Mouse (Mus musculus): Measurements from ENCODE around the gene Ypel1. TPM values are rescaled to one million over a fixed set of nuclear protein-coding genes. Genes with fewer than 3 reads are reported as not detected.

Gene Ypel1
- total RNA-seq, 2 experiments from 2014 or later: 2.8 TPM; not detected in 1

DNA sequence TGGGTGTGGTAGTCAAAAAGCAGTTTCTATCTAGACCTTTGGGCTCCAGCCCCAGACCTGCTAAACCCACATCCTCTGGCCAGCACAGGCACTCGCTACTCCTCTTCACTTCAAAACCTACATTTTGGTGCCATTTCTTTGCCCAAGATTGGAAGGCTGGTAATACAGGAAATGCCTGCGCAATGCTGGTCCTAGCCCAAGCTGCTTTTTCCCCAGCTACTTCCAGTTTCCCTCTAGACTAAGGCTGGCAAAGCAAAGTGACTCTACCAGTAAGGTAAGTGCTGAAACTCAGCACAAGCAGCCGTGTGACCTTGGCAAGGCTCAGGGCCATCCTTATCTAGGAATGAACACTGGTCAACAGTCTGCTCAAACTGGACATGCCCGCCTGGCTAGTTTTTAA is 16.1 kb downstream of the Ypel1 start:
- ATAC-seq (replicated peaks; ENCODE audit: poor library complexity, severe bottlenecking): peak; percentile 61

GRCm38 (mm10) chr16:17086241-17086640 is 16.7 kb downstream of the Ypel1 start:
- ATAC-seq (replicated peaks; ENCODE audit: poor library complexity, severe bottlenecking): no peak

DNA sequence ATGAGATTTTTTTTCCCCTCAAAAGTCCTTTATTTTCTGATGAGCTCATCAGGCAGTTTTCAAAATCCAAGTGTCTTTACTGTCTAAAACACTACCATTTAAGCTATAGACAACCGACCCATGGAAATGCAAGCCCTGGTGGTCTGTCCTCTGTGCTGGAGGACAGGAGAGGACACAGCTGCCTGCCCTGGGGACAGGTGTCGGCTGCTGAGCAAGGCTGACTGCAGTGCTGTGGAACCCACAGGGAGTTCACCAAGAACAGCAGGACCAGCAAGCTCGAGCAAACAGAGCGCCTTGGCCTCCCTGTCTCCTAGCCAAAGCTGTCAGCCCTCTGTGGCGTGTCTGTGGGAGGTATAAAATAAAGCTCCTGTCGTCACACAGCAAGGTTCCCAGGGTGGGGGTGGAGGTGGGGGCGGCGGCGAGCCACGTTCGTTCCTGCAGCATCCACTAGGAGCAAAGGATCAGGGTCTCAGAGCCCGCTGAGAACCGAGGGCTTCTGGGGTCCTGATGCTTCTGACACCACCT is 17.2 kb downstream of the Ypel1 start:
- no peak for ATAC-seq (replicated peaks; ENCODE audit: poor library complexity, severe bottlenecking)

GRCm38 (mm10) chr16:17088346-17088745 is 18.9 kb downstream of the Ypel1 start:
- no peak for ATAC-seq (replicated peaks; ENCODE audit: poor library complexity, severe bottlenecking)

GRCm38 (mm10) chr16:17096938-17097337 is 27.4 kb downstream of the Ypel1 start:
- no peak for ATAC-seq (replicated peaks; ENCODE audit: poor library complexity, severe bottlenecking)

DNA sequence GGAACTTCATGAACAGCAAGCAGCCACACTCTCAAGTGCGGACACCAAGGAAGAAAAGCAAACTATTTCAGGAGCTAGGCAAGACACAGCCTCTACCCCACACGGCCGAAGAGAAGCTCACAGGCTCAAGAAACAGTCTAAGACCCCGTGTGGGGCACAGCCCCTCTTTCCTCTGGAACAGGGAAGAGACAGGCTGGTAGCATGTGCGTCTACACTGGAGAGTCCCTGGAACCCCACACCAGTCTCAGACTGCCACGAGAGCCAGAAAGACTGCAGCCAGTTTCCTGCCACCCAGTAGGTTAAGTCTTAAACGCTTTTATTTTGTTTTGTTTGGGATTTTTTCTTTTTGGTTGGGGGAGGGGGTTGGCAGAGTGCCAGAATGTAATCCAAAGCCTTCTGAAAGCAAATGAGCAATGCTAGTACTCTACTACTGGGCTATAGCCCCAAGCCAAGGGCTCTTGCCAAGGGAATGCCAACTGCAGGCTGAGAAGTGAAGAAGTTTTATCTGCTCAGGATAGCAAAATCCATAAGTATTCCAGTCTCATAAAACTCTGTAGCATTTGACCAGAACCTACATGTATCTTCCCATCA is 33.2 kb downstream of the Ypel1 start:
- ATAC-seq (replicated peaks; ENCODE audit: poor library complexity, severe bottlenecking): no peak

- no peak for ATAC-seq (replicated peaks; ENCODE audit: poor library complexity, severe bottlenecking)
Measured at GRCm38 (mm10) chr16:17104600-17104999, 35.1 kb downstream of the Ypel1 start.

- ATAC-seq (replicated peaks; ENCODE audit: poor library complexity, severe bottlenecking): peak; percentile 88
Measured at GRCm38 (mm10) chr16:17110771-17111743, 41.6 kb downstream of the Ypel1 start, which contains the start of gene Ppil2. Gene Ppil2, minus strand, starts transcription at chr16:17111257.

DNA sequence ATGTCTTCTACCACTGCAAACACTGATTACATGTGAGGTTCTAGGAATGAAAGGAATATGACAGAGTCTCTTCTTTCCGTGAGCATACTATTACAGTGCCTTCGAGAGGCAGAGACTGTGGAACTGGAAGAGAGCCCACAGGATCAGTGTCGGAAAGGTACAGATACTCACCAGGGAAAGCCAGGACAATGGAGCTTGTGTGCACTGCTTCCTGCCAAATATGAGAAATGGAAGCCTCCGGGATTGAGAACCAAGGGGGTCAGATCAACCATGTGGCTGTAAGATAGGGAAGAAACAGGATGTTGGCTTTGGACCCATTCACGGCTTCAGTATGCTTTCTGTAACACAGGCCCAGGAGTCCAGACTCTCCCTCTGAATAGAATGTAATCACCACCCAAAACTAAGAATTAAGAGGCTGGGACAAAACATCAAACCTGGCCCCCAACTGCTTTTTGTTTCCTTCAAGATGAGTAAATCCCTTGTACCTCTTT is 47.9 kb downstream of the Ypel1 start:
- ATAC-seq (replicated peaks; ENCODE audit: poor library complexity, severe bottlenecking): no peak

DNA sequence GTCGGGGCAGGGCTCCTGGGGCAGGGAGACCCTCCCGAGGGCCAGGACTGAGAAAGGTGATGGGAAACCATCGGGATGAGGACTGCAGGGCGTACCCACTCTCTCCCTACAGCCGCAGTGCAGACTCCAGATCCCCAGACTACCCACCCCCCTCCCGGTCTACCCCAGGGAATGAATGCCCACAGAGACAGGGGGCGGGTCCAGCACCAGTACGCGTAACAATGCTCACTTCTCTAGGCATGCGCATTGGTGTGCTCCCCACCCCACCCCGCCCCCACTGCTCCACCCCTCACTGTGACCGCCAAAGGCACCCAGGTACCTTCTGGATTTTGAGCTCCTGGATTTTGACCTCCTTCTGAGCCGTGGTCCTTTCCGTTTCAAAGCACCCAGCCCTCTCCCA is 52.1 kb downstream of the Ypel1 start:
- ATAC-seq (replicated peaks; ENCODE audit: poor library complexity, severe bottlenecking): no peak

DNA sequence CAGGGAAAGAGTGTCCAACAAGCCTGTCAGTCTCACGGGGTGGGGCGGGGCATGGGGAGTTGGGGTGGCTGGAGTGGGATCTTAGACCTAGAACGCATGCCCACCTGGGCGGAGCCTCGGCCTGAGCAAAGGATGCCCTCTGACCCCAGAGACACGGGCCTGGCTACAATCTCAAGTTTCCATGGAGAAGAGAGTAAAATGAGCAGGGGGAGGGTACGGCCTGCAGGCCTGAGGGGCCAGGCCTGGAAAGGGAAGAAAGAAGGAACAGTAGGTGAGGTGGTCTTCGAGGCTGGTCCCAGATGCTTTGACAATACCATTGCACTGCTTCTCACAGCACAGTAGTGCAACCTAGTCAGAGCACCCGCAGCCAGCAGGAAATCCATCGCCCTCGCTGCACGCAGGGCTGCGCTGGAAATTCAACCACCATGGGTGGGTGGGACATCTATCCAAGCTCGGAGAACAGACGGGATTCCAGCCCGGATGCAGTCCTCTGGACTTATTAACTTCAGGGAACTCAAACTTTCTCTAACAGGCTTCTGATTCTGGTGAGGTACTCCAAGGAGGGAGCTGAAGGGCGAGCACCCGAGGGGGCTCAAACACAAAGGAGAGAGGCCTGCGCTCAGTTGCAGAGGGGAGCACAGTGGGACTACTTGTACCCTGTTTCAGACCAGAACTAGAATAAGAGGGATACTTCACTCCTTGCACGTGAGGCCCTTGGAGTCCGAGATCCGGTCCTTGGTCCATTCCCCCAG is 54.8 kb downstream of the Ypel1 start:
- 0 out of 2 replicates have a peak, but pooled peaks have one; percentile 1 for ATAC-seq (replicated peaks; ENCODE audit: poor library complexity, severe bottlenecking)

GRCm38 (mm10) chr16:17124871-17125520 is 55.5 kb downstream of the Ypel1 start, which contains the start of gene 2610318N02Rik:
Gene 2610318N02Rik, minus strand, starts transcription at chr16:17125167.
- ATAC-seq (replicated peaks; ENCODE audit: poor library complexity, severe bottlenecking): peak; percentile 94

GRCm38 (mm10) chr16:17127292-17127691 is 57.8 kb downstream of the Ypel1 start:
- ATAC-seq (replicated peaks; ENCODE audit: poor library complexity, severe bottlenecking): peak; percentile 31; the same call in 1 of the 2 replicates

DNA sequence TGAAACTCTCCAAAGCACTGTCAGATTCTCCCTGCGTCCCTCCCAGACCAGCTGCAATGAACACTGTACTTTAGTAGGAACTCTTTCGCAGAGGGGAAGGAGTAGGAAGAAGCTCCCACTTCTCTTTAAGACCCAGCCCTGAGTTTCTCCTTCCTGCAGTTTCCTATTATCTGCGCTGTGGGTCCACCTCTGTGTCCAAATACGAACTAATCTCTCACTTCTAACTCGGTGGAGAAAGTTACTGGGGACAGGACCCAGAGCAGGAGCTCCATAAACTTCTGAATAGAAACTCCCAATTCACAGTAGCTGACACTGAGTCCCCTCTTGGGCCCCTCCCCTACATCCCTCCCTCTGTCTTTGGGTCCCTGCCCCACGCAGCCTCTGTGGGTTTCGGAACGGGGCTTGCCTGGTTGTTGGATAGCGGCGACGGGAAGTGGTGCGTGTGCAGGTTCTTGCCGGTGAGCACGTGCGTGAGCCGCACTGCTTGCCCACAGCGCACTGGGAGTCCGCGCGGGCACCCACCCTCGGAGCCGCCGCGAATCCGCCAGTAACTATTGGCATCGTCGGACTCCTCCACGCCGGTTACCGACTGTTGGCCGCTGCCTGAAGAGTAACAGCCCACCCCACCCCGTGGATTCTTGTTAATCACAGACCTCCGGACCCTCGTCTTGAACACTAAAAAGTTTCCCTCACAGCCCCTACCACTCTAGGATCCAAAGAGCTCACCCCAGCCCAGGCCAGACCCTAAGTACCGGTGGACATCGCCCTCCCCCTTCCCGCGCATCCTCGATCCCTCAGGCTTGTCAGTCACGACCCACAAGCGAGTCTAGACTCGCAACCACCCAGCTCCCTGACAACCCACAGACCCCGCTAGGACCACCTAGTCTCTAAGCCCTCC is 61.9 kb downstream of the Ypel1 start:
- peak; percentile 45 for ATAC-seq (replicated peaks; ENCODE audit: poor library complexity, severe bottlenecking)

DNA sequence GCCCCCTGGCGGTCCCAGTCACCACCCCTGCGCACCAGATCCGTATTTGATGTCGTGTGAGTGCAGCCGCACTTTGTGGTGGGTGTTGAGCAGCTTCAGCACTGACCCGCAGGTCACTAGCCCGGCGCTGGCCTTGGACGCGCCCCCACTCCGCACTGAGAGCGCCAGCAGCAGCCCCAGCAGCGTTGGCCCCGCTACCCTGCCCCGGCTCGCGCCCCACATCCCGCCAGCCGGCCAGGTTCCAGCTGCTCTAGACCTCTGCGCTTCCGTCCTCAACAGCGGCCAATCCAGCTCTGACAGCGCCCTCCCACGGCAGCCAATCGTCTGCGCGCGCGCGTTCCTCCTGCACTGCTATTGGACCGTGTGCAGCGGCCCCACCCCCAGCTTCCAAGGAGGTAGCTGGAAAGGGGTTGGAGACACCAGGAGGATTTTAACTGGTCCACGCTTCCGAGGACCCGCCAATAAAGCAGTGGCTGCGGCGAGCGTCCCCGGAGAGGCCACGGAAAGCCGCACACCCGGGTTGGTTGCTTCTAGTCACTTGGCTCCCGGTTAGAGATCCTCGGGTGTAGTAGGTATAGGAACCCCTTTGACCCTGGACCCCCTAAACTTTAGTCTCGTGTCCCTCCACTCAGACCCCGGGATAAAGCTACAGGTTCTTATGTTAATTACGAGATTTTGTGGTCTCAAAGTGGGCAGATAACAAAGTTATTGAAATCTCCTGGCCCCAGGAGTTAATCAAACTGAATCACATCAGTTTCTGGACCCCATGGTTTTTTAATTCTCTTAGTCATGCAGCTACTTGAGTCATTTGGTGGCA is 62.8 kb downstream of the Ypel1 start, which contains the start of gene Sdf2l1:
Gene Sdf2l1 (minus strand): TSS at position 295 of the 817 bp plus-strand sequence.
- ATAC-seq (replicated peaks; ENCODE audit: poor library complexity, severe bottlenecking): peak; percentile 91

GRCm38 (mm10) chr16:17132906-17133200 is 63.4 kb downstream of the Ypel1 start:
- no peak for ATAC-seq (replicated peaks; ENCODE audit: poor library complexity, severe bottlenecking)

Measured in granulocyte monocyte progenitor cell, adult 5-6 weeks (primary cell).